Mouse (Mus musculus) forebrain, postnatal 0 days (tissue): ENCODE data around the gene Plekho1. TPM values are rescaled to one million over a fixed set of nuclear protein-coding genes. Genes with fewer than 3 reads are reported as not detected.

Experiments
- ATAC-seq: fragments of 200-750 bp; cut with Nextera tagmentation; 2 replicates; pipeline ENCODE4 v1.8.0; 2017; ENCODE audit warnings: mild to moderate bottlenecking, moderate library complexity
- DNase-seq: peaks from one replicate; pipeline ENCODE4 v3.0.0-alpha.2; 2015
- H3K27ac ChIP-seq: fragments of 300-500 bp; sonication (generic); 2 replicates; pipeline ENCODE4 v1.5.1; 2014; ENCODE audit warnings: low read depth, mild to moderate bottlenecking, antibody characterized with exemption, low read length, moderate library complexity, mixed read lengths
- H3K27me3 ChIP-seq: fragments of 300-500 bp; sonication (generic); 2 replicates; pipeline ENCODE4 v1.6.1; 2014; ENCODE audit warnings: mild to moderate bottlenecking, low read length, mixed read lengths; ENCODE audit not compliant: insufficient read depth
- H3K36me3 ChIP-seq: fragments of 300-500 bp; sonication (generic); 2 replicates; pipeline ENCODE4 v1.6.1; 2014; ENCODE audit warnings: mild to moderate bottlenecking, moderate library complexity; ENCODE audit not compliant: insufficient read depth
- H3K4me1 ChIP-seq: fragments of 300-500 bp; sonication (generic); 2 replicates; pipeline ENCODE4 v1.6.1; 2014; ENCODE audit warnings: antibody characterized with exemption; ENCODE audit not compliant: insufficient read depth
- H3K4me2 ChIP-seq: fragments of 300-500 bp; sonication (generic); 2 replicates; pipeline ENCODE4 v1.6.1; 2014; ENCODE audit warnings: low read depth, mild to moderate bottlenecking, moderate library complexity
- H3K4me3 ChIP-seq: fragments of 300-500 bp; sonication (generic); 2 replicates; pipeline ENCODE4 v1.5.1; 2014; ENCODE audit warnings: low read depth, low read length, mixed read lengths
- H3K9ac ChIP-seq: fragments of 300-500 bp; sonication (generic); 2 replicates; pipeline ENCODE4 v1.6.1; 2014; ENCODE audit warnings: mild to moderate bottlenecking
- H3K9me3 ChIP-seq: fragments of 300-500 bp; sonication (generic); 2 replicates; pipeline ENCODE4 v1.6.1; 2016; ENCODE audit warnings: low read length
- CTCF ChIP-seq: sonication (generic); IDR thresholded peaks from 2 replicates; pipeline ENCODE4 v1.5.1; 2016; ENCODE audit warnings: antibody characterized with exemption, control low read depth, low read depth
- WGBS: fragments of 180-500 bp; shearing (Covaris S2); extraction: QIAGEN DNeasy Blood & Tissue Kit; methylation state at CpG from one replicate; pipeline ENCODE4 v1.1.7; 2014; 5-methylcytosine and 5-hydroxymethylcytosine counted together
- polyA plus RNA-seq: library from polyadenylated mRNA; unstranded; fragments of >200 nt; fragmentation: Nextera tagmentation; extraction: Ambion mirVana; gene quantifications from 2 replicates; pipeline ENCODE4 v1.2.1, GENCODE M21; 2015
- total RNA-seq: library from RNA; depleted of rRNA; stranded (reverse); fragments of >200 nt; gene quantifications from 2 replicates; pipeline ENCODE4 v1.2.3, GENCODE M21; 2014

Gene Plekho1
- total and polyA plus RNA-seq, 2 experiments from 2014 or later: 51.8 to 93.5 TPM

DNA sequence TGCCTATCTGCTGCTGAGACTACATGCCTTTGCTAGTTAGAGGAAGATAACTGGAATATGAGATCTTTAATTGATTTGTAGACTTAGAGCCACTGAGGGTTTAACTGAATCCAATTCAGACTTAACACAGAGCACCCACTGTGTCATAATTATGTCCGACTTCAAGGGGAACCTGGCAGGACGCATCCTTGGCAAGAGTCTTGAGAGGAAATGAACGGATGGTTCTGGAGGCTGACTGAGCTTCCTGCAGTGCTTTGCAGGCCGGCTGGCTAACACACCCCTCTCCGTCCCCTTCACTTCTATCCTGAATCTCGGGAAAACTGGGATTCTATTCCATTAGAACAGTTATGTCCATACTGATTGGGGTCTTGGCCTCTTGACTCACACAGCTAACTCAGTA is 12.7 kb upstream of the Plekho1 start:
- 70% methylated on average over 6 of the region's 6 CpGs for WGBS
- Histone ChIP-seq H3K4me2 (no peak overlapping the region), H3K9ac (no peak overlapping the region), H3K4me3 (no peak overlapping the region), H3K36me3 (peaks cover 2% of the 10 kb centered on the region; the same call in 1 of the 2 replicates), H3K9me3 (no peaks in the 10 kb centered on the region), H3K4me1 (no peaks in the 10 kb centered on the region), H3K27me3 (no peaks in the 10 kb centered on the region), H3K27ac (no peak overlapping the region)
- TF ChIP-seq CTCF: no peak
- no peak for ATAC-seq
- DNase-seq: no peak

DNA sequence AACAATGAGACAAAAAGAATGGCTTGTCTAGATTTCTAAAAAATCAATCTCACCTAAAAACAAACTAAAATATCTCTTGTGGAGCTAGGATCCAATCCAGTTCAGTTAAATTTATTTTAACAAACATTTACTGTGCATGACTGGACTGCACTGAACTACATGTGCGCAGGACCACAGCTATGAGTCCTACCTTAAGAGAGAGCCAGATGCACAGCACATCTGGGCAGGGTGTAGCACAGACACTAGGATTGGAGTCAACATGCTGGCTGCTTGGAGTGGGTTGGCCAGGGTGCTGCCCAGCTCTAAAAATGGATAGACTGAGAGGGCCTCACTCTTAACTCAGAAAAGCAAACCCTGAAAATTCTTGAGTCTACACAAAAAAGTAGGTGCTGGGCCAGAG is 5.8 kb upstream of the Plekho1 start:
- Histone ChIP-seq H3K4me3 (no peak overlapping the region), H3K4me1 (peaks cover 11% of the 10 kb centered on the region), H3K27me3 (no peaks in the 10 kb centered on the region), H3K9me3 (no peaks in the 10 kb centered on the region), H3K9ac (no peak overlapping the region), H3K36me3 (no peaks in the 10 kb centered on the region), H3K27ac (no peak overlapping the region), H3K4me2 (no peak overlapping the region)
- TF ChIP-seq CTCF: no peak
- DNase-seq (no peak), ATAC-seq (no peak)
- 100% methylated on average over 1 of the region's 1 CpGs for WGBS

DNA sequence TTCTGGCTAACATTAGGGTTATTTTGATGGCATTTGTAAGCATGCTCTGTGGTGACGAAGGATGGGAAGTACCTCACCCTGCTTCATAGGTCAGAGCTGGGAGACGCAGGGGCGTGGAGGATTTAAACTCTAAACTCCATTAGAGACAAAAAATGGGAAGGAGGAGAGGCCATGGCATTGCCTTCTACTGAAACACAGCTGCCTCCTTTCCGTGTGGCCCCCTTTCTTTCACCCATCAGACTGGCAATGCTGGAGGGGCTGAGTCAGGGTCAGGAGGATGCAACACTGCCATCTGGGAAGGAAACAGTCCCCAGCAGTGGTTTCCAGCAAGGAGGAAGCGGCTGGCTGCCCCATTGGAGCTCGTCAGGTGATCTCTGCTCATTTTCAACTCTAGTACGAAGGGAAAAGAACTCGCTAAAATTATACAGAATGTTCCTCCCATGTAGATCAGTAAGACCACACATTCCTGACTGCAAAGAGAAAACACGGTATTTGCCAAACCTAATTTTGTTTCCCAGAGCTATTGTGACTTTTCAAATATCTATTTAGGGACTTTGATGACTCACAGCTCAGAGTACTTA is 5.2 kb upstream of the Plekho1 start:
- WGBS: 67% methylated on average over 9 of the region's 9 CpGs
- ATAC-seq (no peak), DNase-seq (no peak)

DNA sequence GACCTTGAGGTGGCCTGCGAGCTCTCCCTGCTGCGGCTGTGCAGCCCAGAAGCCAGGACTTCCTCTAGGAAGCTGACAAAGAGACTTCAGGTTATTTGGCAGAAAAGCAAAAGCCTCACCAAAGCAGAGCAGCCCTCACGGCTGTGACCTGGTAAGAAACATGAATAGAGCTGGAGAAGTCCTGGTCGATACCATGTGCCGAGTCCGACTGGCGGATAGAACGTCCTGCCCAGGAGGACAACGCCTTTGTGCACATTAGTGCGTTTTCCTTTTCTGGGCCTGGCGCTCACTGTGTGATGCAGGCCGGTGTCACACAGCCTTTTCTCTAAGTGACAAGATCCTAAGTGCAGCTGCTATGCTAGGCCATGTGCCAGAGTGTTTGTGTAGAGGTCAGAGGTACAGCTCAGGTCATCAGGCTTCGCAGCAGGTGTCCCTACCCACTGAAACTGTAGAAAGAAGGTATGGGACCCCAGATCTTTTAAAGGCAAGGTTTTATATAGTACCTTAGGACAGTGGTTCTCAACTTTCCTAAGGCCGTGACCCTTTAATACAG is 4.4 kb upstream of the Plekho1 start:
- Histone ChIP-seq H3K4me2 (no peak overlapping the region), H3K27me3 (no peaks in the 10 kb centered on the region), H3K27ac (no peak overlapping the region), H3K9ac (no peak overlapping the region), H3K4me3 (no peak overlapping the region), H3K4me1 (peaks cover 11% of the 10 kb centered on the region), H3K36me3 (no peaks in the 10 kb centered on the region), H3K9me3 (no peaks in the 10 kb centered on the region)
- DNase-seq: no peak
- no peak for TF ChIP-seq CTCF
- 79% methylated on average over 14 of the region's 14 CpGs for WGBS
- ATAC-seq: no peak

More for the DNA sequence above, 5.2 kb upstream of the Plekho1 start:
- no peaks in the 10 kb centered on the region for H3K9me3 ChIP-seq
- no peak overlapping the region for H3K4me3 ChIP-seq
- no peaks in the 10 kb centered on the region for H3K36me3 ChIP-seq
- no peak overlapping the region for H3K9ac ChIP-seq
- no peaks in the 10 kb centered on the region for H3K27me3 ChIP-seq
- TF ChIP-seq CTCF: no peak
- no peak overlapping the region for H3K27ac ChIP-seq
- H3K4me1 ChIP-seq: peaks cover 11% of the 10 kb centered on the region
- H3K4me2 ChIP-seq: no peak overlapping the region

DNA sequence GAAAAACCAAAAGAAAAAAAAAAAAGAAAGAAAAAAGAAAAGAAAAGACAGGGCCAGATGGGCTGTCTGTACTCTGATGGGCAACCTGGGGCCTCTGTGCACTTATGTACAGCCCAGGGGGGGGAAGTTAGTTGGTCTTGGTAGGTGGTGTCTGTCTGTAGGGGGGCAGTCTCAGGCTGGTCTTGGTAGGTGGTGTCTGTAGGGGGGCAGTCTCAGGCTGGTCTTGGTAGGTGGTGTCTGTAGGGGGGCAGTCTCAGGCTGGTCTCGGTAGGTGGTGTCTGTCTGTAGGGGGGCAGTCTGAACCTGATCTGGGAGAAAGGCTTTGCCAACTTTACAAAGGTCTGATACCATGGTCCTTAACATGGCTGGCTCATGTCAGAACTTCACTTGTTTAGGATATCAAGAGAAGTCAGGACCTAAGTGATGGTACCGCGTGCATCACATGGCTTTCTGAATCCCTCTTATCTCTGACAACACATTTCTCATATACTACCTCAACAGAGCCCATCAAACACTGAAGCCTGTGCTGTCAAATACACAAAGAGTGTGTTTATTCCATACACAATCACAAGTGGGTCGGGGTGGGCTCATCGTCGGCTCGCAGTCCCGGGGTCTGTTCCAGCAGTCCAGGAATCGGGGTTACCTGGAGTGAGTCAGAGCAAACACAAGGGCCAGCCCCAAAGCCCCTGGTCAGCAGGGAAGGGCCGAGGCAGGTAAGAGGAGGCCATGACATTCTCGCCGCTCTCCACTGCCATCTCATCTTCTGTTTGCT is 3.7 kb upstream of the Plekho1 start:
- Histone ChIP-seq H3K4me2 (no peak overlapping the region), H3K36me3 (no peaks in the 10 kb centered on the region), H3K4me1 (peaks cover 11% of the 10 kb centered on the region), H3K4me3 (no peak overlapping the region), H3K9me3 (no peaks in the 10 kb centered on the region), H3K27me3 (no peaks in the 10 kb centered on the region), H3K27ac (no peak overlapping the region), H3K9ac (no peak overlapping the region)
- ATAC-seq: no peak
- DNase-seq: no peak
- no peak for TF ChIP-seq CTCF
- 91% methylated on average over 12 of the region's 12 CpGs for WGBS

DNA sequence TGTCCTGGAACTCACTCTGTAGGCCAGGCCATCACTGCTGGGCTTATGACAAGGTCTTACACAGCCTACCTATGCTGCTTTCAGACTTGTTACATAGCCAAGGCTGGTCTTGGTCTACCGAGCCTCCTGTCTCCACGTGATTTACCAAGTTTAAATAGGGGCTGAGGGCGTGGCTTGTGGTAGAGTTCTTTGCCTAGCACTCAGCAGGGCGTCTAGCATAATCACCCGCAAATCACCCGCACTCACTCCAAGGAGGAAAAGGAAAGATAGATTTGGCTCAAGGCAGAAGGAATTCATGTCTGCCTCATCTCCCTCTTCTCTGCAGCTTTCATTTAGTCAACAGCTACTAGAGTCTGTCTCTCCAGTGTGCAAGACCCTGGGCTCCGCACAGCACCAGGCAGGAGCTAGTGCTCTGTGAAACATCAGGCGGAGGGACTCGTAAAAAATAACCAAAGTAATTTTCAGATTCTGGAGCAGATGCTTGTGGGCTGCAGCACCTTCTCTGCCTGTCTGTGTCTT is 1.5 kb upstream of the Plekho1 start:
- Histone ChIP-seq H3K9ac (0 out of 2 replicates have a peak overlapping the region, but pooled peaks have one; percentile 7), H3K36me3 (peaks cover 1% of the 10 kb centered on the region; the same call in 1 of the 2 replicates)

More for the DNA sequence above, 1.5 kb upstream of the Plekho1 start:
- DNase-seq: no peak
- no peaks in the 10 kb centered on the region for H3K27me3 ChIP-seq
- TF ChIP-seq CTCF: no peak
- 0 out of 2 replicates have a peak overlapping the region, but pooled peaks have one; percentile 91 for H3K4me3 ChIP-seq
- H3K9me3 ChIP-seq: no peaks in the 10 kb centered on the region
- 19% methylated on average over 9 of the region's 9 CpGs for WGBS
- H3K27ac ChIP-seq: no peak overlapping the region
- peaks cover 17% of the 10 kb centered on the region for H3K4me1 ChIP-seq
- ATAC-seq: no peak
- peak overlapping the region; percentile 72 for H3K4me2 ChIP-seq
